Mouse (Mus musculus) CH12.LX (cell line): ENCODE data around the gene Inha. TPM values are rescaled to one million over a fixed set of nuclear protein-coding genes. Genes with fewer than 3 reads are reported as not detected.

Source experiments
- DNase-seq: peaks from one replicate; pipeline ENCODE4 v3.0.0-alpha.2; 2013; ENCODE audit errors: extremely low read depth
- H3K27ac ChIP-seq: 2 replicates; pipeline ENCODE4 v1.5.1; 2012; ENCODE audit warnings: low read depth, mild to moderate bottlenecking, control low read depth, moderate library complexity; ENCODE audit not compliant: insufficient read depth
- H3K27me3 ChIP-seq: replicated peaks from 2 replicates; pipeline ENCODE3; 2012; ENCODE audit warnings: inconsistent platforms
- H3K36me3 ChIP-seq, 2 experiments: replicated peaks in 1 of 2; 2 replicates each; pipeline versions ENCODE3 to v1.6.1; 2012; ENCODE audit warnings: inconsistent platforms in 1 of 2, low read length in 1 of 2, mild to moderate bottlenecking in 1 of 2, mixed read lengths in 1 of 2, moderate library complexity in 1 of 2; ENCODE audit not compliant: control insufficient read depth in 1 of 2, insufficient read depth in 1 of 2
- H3K4me1 ChIP-seq, 2 experiments: 2 replicates each; pipeline ENCODE4 v1.6.1; 2012; ENCODE audit warnings: inconsistent platforms in 1 of 2, moderate library complexity in 1 of 2; ENCODE audit not compliant: insufficient read depth in 2 of 2, control insufficient read depth in 1 of 2
- H3K4me2 ChIP-seq: 2 replicates; pipeline ENCODE4 v1.6.1; 2012; ENCODE audit warnings: low read depth, mild to moderate bottlenecking, control low read depth; ENCODE audit not compliant: poor library complexity, insufficient read depth, severe bottlenecking
- H3K4me3 ChIP-seq, 3 experiments: fragments of 150-350 bp in 1 of 3; sonication (generic) in 1 of 3; replicated peaks in 1 of 3; 2 replicates each; pipeline versions ENCODE3 to v1.5.1; 2011 to 2012; ENCODE audit warnings: low read depth in 2 of 3, low read length in 2 of 3, mild to moderate bottlenecking in 2 of 3, moderate library complexity in 2 of 3, control low read depth in 1 of 3, improper control_type of control experiment in 1 of 3, inconsistent platforms in 1 of 3, mixed read lengths in 1 of 3; ENCODE audit not compliant: poor library complexity in 1 of 3
- H3K79me2 ChIP-seq: replicated peaks from 2 replicates; pipeline ENCODE4 v1.6.1; 2012; ENCODE audit warnings: mild to moderate bottlenecking, moderate library complexity; ENCODE audit not compliant: control insufficient read depth, poor library complexity, insufficient read depth, severe bottlenecking; ENCODE audit errors: extremely low read depth
- H3K9ac ChIP-seq: 2 replicates; pipeline ENCODE4 v1.6.1; 2012; ENCODE audit warnings: low read depth, mild to moderate bottlenecking, control low read depth, moderate library complexity; ENCODE audit not compliant: insufficient read depth
- H3K9me3 ChIP-seq: replicated peaks from 2 replicates; pipeline ENCODE3; 2012; ENCODE audit warnings: low read length, inconsistent platforms, mixed read lengths
- BHLHE40 ChIP-seq: IDR thresholded peaks from 2 replicates; pipeline ENCODE4 v1.6.1; 2011; ENCODE audit warnings: mild to moderate bottlenecking, low read depth, low read length, improper control_type of control experiment
- CHD2 ChIP-seq: IDR thresholded peaks from 2 replicates; pipeline ENCODE4 v1.6.1; 2011; ENCODE audit warnings: low read length, improper control_type of control experiment
- CTCF ChIP-seq, 2 experiments: IDR thresholded peaks in 1 of 2; conservative IDR thresholded peaks in 1 of 2; 2 replicates each; pipeline ENCODE4 v1.5.1; 2011 to 2012; ENCODE audit warnings: low read depth in 2 of 2, low read length in 2 of 2, improper control_type of control experiment in 1 of 2, inconsistent platforms in 1 of 2, mild to moderate bottlenecking in 1 of 2, moderate library complexity in 1 of 2
- E2F4 ChIP-seq: IDR thresholded peaks from 2 replicates; pipeline ENCODE4 v1.6.1; 2011; ENCODE audit warnings: low read depth, low read length, improper control_type of control experiment; ENCODE audit not compliant: insufficient replicate concordance
- EP300 ChIP-seq: IDR thresholded peaks from 2 replicates; pipeline ENCODE4 v1.6.1; 2011; ENCODE audit warnings: low read length, improper control_type of control experiment
- HCFC1 ChIP-seq: IDR thresholded peaks from 2 replicates; pipeline ENCODE4 v1.6.1; 2012; ENCODE audit warnings: low read depth, mild to moderate bottlenecking, inconsistent platforms, low read length, improper control_type of control experiment
- IRF4 ChIP-seq: IDR thresholded peaks from 2 replicates; pipeline ENCODE4 v1.6.1; 2014; ENCODE audit warnings: low read depth, mild to moderate bottlenecking, inconsistent platforms, low read length, improper control_type of control experiment
- MAFK ChIP-seq: IDR thresholded peaks from 2 replicates; pipeline ENCODE4 v1.6.1; 2011; ENCODE audit warnings: low read length, improper control_type of control experiment; ENCODE audit not compliant: insufficient replicate concordance
- MAX ChIP-seq: IDR thresholded peaks from 2 replicates; pipeline ENCODE4 v1.6.1; 2011; ENCODE audit warnings: low read length, improper control_type of control experiment
- MAZ ChIP-seq: IDR thresholded peaks from 2 replicates; pipeline ENCODE4 v1.6.1; 2012; ENCODE audit warnings: low read depth, mild to moderate bottlenecking, inconsistent platforms, low read length, improper control_type of control experiment, moderate library complexity
- MEF2A ChIP-seq: IDR thresholded peaks from 2 replicates; pipeline ENCODE4 v1.6.1; 2014; ENCODE audit warnings: low read depth, mild to moderate bottlenecking, inconsistent platforms, low read length, improper control_type of control experiment, borderline replicate concordance
- MXI1 ChIP-seq: IDR thresholded peaks from 2 replicates; pipeline ENCODE4 v1.6.1; 2011; ENCODE audit warnings: mild to moderate bottlenecking, low read depth, low read length, improper control_type of control experiment
- MYC ChIP-seq: IDR thresholded peaks from 2 replicates; pipeline ENCODE4 v1.6.1; 2011; ENCODE audit warnings: low read depth, mild to moderate bottlenecking, improper control_type of control experiment, low read length
- NRF1 ChIP-seq: IDR thresholded peaks from 2 replicates; pipeline ENCODE4 v1.6.1; 2014; ENCODE audit warnings: low read depth, mild to moderate bottlenecking, inconsistent platforms, low read length, improper control_type of control experiment, moderate library complexity
- POLR2AphosphoS2 ChIP-seq: IDR thresholded peaks from 2 replicates; pipeline ENCODE4 v1.6.1; 2011; ENCODE audit warnings: low read depth, low read length, improper control_type of control experiment
- RCOR1 ChIP-seq: conservative IDR thresholded peaks from 2 replicates; pipeline ENCODE4 v1.6.1; 2012; ENCODE audit warnings: low read depth, mild to moderate bottlenecking, inconsistent platforms, low read length, improper control_type of control experiment
- SIN3A ChIP-seq: IDR thresholded peaks from 2 replicates; pipeline ENCODE4 v1.6.1; 2012; ENCODE audit warnings: low read length, improper control_type of control experiment, inconsistent platforms
- SMC3 ChIP-seq: IDR thresholded peaks from 2 replicates; pipeline ENCODE4 v1.6.1; 2011; ENCODE audit warnings: low read depth, low read length, improper control_type of control experiment
- TBP ChIP-seq: conservative IDR thresholded peaks from 2 replicates; pipeline ENCODE4 v1.6.1; 2011; ENCODE audit warnings: low read depth, low read length, improper control_type of control experiment
- TCF12 ChIP-seq: IDR thresholded peaks from 2 replicates; pipeline ENCODE4 v1.6.1; 2014; ENCODE audit warnings: low read depth, mild to moderate bottlenecking, inconsistent platforms, low read length, improper control_type of control experiment
- ZMIZ1 ChIP-seq: IDR thresholded peaks from 2 replicates; pipeline ENCODE4 v1.6.1; 2012; ENCODE audit warnings: low read depth, mild to moderate bottlenecking, inconsistent platforms, low read length, improper control_type of control experiment
- dilution Hi-C: fragments of 300-500 bp; cut with MboI; formaldehyde crosslinking; loops from 2 replicates; pipeline ENCODE4 v1.14.3; 2020; ENCODE audit warnings: low sequenced_read_pairs; ENCODE audit not compliant: extremely low pct_unique_long_range_greater_than_20kb, extremely low pct_ligation_motif_present
- in situ Hi-C: fragments of 300-500 bp; cut with MboI; formaldehyde crosslinking; loops from 3 replicates; pipeline ENCODE4 v1.14.3; 2019; ENCODE audit warnings: low sequenced_read_pairs, low pct_ligation_motif_present, low pct_unique_long_range_greater_than_20kb, mixed read lengths
- polyA plus RNA-seq: library from polyadenylated mRNA; unstranded; fragments of >175 nt; gene quantifications from 2 replicates; pipeline ENCODE4 v1.2.1, GENCODE M21; 2012; ENCODE audit warnings: low read depth; ENCODE audit not compliant: insufficient read length
- total RNA-seq, 2 experiments: library from RNA; depleted of rRNA; stranded (reverse); fragments of 300-350 nt in 1 of 2; fragments of >200 nt in 1 of 2; gene quantifications; 2 replicates each; pipeline ENCODE4 v1.2.3; 2012 to 2014

Gene Inha
- total and polyA plus RNA-seq, 3 experiments: not detected

DNA sequence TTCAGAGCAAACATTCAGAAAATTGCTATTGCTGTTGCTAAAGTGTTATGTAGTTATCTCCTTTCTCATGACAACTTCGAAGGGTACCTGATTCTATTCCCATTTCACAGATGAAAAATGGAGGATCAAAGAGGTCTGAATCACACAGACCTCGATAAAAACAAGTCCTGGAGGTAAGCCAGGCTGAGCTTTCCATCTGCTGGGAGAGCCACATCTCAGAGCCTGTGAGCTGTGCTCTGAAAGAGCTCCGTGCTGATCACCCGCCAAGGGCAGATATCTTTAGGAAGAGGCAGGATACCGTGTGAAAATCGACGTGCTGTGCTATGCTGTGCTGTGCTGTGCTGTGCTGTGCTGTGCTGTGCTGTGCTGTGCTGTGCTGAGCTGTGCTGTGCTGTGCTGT lies 46.6 kb upstream of the Inha start:
- no peak for DNase-seq
- no peaks in the 10 kb centered on the region for H3K9me3 ChIP-seq
- peaks cover 0 to 5% of the 10 kb centered on the region in 2 experiments; a peak in 1 of 4 replicates for H3K4me1 ChIP-seq
- TF ChIP-seq MAZ: no peak
- TF ChIP-seq MXI1: no peak
- TF ChIP-seq NRF1: no peak
- H3K4me2 ChIP-seq: no peak overlapping the region
- no peak overlapping the region for H3K9ac ChIP-seq
- no peaks in the 10 kb centered on the region for H3K36me3 ChIP-seq
- H3K27me3 ChIP-seq: peaks cover 61% of the 10 kb centered on the region
- dilution Hi-C loops: no loop called here
- H3K4me3 ChIP-seq: peak overlapping the region in 1 of 3 experiments; percentile 21
- in situ Hi-C loops: loop anchor here (25.0 kb wide), 1 partner anchor 523 kb away; the partner anchor contains the start of gene Cfap65
- H3K79me2 ChIP-seq: no peaks in the 10 kb centered on the region
- no peak overlapping the region for H3K27ac ChIP-seq

DNA sequence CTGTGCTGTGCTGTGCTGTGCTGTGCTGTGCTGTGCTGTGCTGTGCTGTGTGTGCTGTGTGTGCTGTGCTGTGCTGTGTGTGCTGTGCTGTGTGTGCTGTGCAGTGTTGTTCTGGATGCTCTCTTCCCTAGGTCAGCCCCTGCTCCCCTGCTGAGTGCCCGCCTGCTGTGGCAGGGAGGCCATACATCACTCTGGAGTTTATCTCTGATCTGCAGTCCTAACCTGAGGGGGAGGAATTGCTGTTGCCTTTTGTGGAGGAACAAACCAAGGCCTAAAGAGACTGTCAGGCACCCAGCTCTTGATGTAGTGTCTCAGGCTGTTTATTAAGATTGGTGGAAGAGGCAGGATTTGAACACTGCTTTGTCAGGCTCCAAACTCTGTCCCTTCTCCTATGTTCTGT lies 44.2 kb upstream of the Inha start:
- Histone ChIP-seq H3K27me3 (peaks cover 49% of the 10 kb centered on the region), H3K79me2 (no peaks in the 10 kb centered on the region), H3K9me3 (no peaks in the 10 kb centered on the region), H3K36me3 (no peaks in the 10 kb centered on the region), H3K27ac (no peak overlapping the region), H3K4me2 (no peak overlapping the region), H3K4me1 (peaks cover 9 to 10% of the 10 kb centered on the region in 2 experiments), H3K4me3 (no peak overlapping the region), H3K9ac (no peak overlapping the region)
- dilution Hi-C loops (no loop called here), in situ Hi-C loops (loop anchor here (25.0 kb wide), 1 partner anchor 525 kb away; the partner anchor contains the start of gene Cfap65)
- DNase-seq: no peak
- no peak for TF ChIP-seq MAX
- no peak for TF ChIP-seq SMC3
- no peak for TF ChIP-seq HCFC1
- no peak for TF ChIP-seq IRF4
- TF ChIP-seq TBP: no peak
- TF ChIP-seq NRF1: no peak
- no peak for TF ChIP-seq MEF2A
- TF ChIP-seq CTCF (conservative IDR thresholded peaks at IDR 0.05 in 1 of 2, IDR thresholded peaks at IDR 0.05 in 1 of 2; ENCODE audit: low read depth in 2 of 2, low read length in 2 of 2): no peak
- TF ChIP-seq MAZ: no peak
- no peak for TF ChIP-seq POLR2AphosphoS2
- no peak for TF ChIP-seq MAFK
- no peak for TF ChIP-seq SIN3A
- no peak for TF ChIP-seq TCF12
- no peak for TF ChIP-seq ZMIZ1
- no peak for TF ChIP-seq BHLHE40
- TF ChIP-seq EP300: no peak
- TF ChIP-seq MYC: no peak
- TF ChIP-seq E2F4: no peak
- TF ChIP-seq CHD2: no peak
- no peak for TF ChIP-seq RCOR1
